Mouse (Mus musculus): ENCODE measurements around the gene Cpn1.
"Not testable (repeated sequence)": the region's sequence is repeated elsewhere in the genome, so short reads cannot be mapped to it uniquely, and the experiment has no call there.

Cpn1 gene

GRCm38 (mm10) chr19:43980711-43981110 is 5.6 kb downstream of the Cpn1 start:
- DNase-seq: no peak

- DNase-seq: no peak
Observed at GRCm38 (mm10) chr19:43977799-43978198, 8.6 kb downstream of the Cpn1 start.

- DNase-seq: no peak
Observed at GRCm38 (mm10) chr19:43976661-43977060, 9.7 kb downstream of the Cpn1 start.

GRCm38 (mm10) chr19:43974221-43974620 is 12.1 kb downstream of the Cpn1 start:
- no peak for DNase-seq

- DNase-seq: no peak
Observed at GRCm38 (mm10) chr19:43973711-43974110, 12.6 kb downstream of the Cpn1 start.

GRCm38 (mm10) chr19:43972129-43972528 is 14.2 kb downstream of the Cpn1 start:
- DNase-seq: no peak

GRCm38 (mm10) chr19:43968436-43969026 is 17.8 kb downstream of the Cpn1 start:
- DNase-seq: no peak

GRCm38 (mm10) chr19:43966481-43966880 is 19.9 kb downstream of the Cpn1 start:
- no peak for DNase-seq

- DNase-seq: no peak
Observed at GRCm38 (mm10) chr19:43965496-43966085, 20.8 kb downstream of the Cpn1 start.

GRCm38 (mm10) chr19:43962795-43963194 is 23.6 kb downstream of the Cpn1 start:
- no peak for DNase-seq

- DNase-seq: no peak
Observed at GRCm38 (mm10) chr19:43961185-43961584, 25.2 kb downstream of the Cpn1 start.

- DNase-seq: no peak
Observed at GRCm38 (mm10) chr19:43960014-43960413, 26.3 kb downstream of the Cpn1 start.

- peak; percentile 75 for DNase-seq
Observed at GRCm38 (mm10) chr19:43959162-43959561, 27.2 kb downstream of the Cpn1 start.

- DNase-seq: no peak
Observed at GRCm38 (mm10) chr19:43957881-43958280, 28.5 kb downstream of the Cpn1 start.

- no peak for DNase-seq
Observed at GRCm38 (mm10) chr19:43957402-43957801, 29.0 kb downstream of the Cpn1 start.

GRCm38 (mm10) chr19:43955266-43955665 is 31.1 kb downstream of the Cpn1 start:
- no peak for DNase-seq

GRCm38 (mm10) chr19:43954864-43955263 is 31.5 kb downstream of the Cpn1 start:
- no peak for DNase-seq

GRCm38 (mm10) chr19:43952936-43953335 is 33.4 kb downstream of the Cpn1 start:
- DNase-seq: not testable (repeated sequence)

- no peak for DNase-seq
Observed at GRCm38 (mm10) chr19:43949111-43949810, 37.1 kb downstream of the Cpn1 start.

GRCm38 (mm10) chr19:43944566-43944965 is 41.8 kb downstream of the Cpn1 start:
- no peak for DNase-seq

GRCm38 (mm10) chr19:43943076-43943475 is 43.3 kb downstream of the Cpn1 start:
- DNase-seq: peak; percentile 39

- peak; percentile 90 for DNase-seq
Observed at GRCm38 (mm10) chr19:43939769-43940689, 46.3 kb downstream of the Cpn1 start, which contains the start of gene Dnmbp. Dnmbp (minus strand) TSS chr19:43940191.

- DNase-seq: no peak
Observed at GRCm38 (mm10) chr19:43939171-43939768, 47.1 kb downstream of the Cpn1 start.

Measured in kidney, postnatal 14 days (tissue).